Mouse (Mus musculus): ENCODE results near the gene Gm20458. TPM values are rescaled to one million over a fixed set of nuclear protein-coding genes. Genes with fewer than 3 reads are reported as not detected.

Gene Gm20458
- total RNA-seq, 2 experiments from 2014 or later: 3.8 to 6.5 TPM

- peak; percentile 58 for DNase-seq (ENCODE audit: low spot score)
These were observed 70.4 kb downstream of the Gm20458 start for GRCm38 (mm10) chr2:164531169-164531568.

DNA sequence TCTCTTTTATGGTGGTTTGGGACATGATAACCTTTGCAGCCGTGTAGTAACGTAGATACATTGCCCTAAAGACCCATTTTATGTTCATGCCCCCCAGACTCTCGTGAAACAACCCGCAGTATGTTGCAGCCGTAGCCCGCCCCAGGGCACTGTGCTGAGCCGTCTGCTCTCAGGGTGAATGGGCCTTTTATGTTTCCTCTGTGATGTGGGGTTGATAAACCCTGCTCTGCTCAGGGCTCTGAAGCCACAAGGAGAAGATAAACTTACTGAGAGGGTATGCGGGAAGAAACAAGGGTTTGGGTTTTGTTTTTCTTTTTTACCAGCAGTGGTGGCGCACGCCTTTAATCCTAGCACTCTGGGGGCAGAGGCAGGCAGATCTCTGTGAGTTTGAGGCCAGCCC lies 73.5 kb downstream of the Gm20458 start:
- DNase-seq (ENCODE audit: low spot score): no peak

DNA sequence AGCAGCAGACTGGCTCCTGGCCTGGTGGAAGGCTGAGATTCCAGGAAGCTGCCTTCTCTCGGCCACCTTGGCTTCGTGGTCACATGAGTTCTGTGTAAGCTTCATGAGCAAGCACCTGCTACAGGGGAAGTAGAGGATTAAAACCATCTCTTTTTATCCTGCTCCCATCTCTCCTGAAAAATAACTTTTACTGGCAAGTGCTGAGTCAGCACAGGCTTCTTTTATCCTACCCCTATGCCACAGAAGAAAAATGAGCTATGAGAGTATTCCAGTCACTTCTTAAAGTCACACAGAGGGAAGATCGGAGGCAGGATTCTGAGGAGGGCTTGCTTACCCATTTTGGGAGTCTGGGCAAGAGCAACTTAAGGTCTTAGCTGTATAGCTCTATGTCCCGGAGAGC lies 76.2 kb downstream of the Gm20458 start:
- DNase-seq (ENCODE audit: low spot score): no peak

Other genes starting within 250 kb of the Gm20458 start
- gene Wfdc15b, start 239.3 kb upstream of the Gm20458 start, total RNA-seq (2021): not detected
- gene Svs2, start 222.5 kb upstream of the Gm20458 start, total RNA-seq (2021): not detected
- gene Svs3b, start 204.3 kb upstream of the Gm20458 start, total RNA-seq (2021): not detected
- not detected for gene Svs4, start 182.5 kb upstream of the Gm20458 start, total RNA-seq (2021)
- not detected for gene Svs3a, start 171.7 kb upstream of the Gm20458 start, total RNA-seq (2021)
- gene Svs6, start 144.2 kb upstream of the Gm20458 start, total RNA-seq (2021): not detected
- not detected for gene Svs5, start 128.2 kb upstream of the Gm20458 start, total RNA-seq (2021)
- under 1 TPM in 1 of 2 experiments, not detected in 1; 0.73 TPM for gene Slpi, start 71.9 kb upstream of the Gm20458 start, total RNA-seq (2021)
- gene Rbpjl, start 57.8 kb upstream of the Gm20458 start, total RNA-seq (2021): not detected
- gene Matn4, start 55.8 kb upstream of the Gm20458 start, total RNA-seq (2021): under 1 TPM; 0.59 to 0.78 TPM
- gene Sdc4, start 17.1 kb upstream of the Gm20458 start, total RNA-seq (2021): 10 to 100 TPM; 62.6 to 77.3 TPM
- 10 to 100 TPM; 26.0 to 26.2 TPM for gene Sys1, start 4.0 kb upstream of the Gm20458 start, total RNA-seq (2021)
- not detected for gene Trp53tg5, start 12.8 kb downstream of the Gm20458 start, total RNA-seq (2021)
- 10 to 100 TPM; 22.8 to 24.5 TPM for gene Dbndd2, start 25.1 kb downstream of the Gm20458 start, total RNA-seq (2021)
- gene Pigt, start 36.6 kb downstream of the Gm20458 start, total RNA-seq (2021): 10 to 100 TPM; 31.4 to 32.6 TPM
- gene Wfdc2, start 101.4 kb downstream of the Gm20458 start, total RNA-seq (2021): not detected
- not detected for gene Spint3, start 112.5 kb downstream of the Gm20458 start, total RNA-seq (2021)
- gene Wfdc6a, start 124.5 kb downstream of the Gm20458 start, total RNA-seq (2021): not detected
- not detected for gene Eppin, start 132.6 kb downstream of the Gm20458 start, total RNA-seq (2021)
- not detected for gene Wfdc6b, start 152.6 kb downstream of the Gm20458 start, total RNA-seq (2021)
- gene Wfdc8, start 152.7 kb downstream of the Gm20458 start, total RNA-seq (2021): not detected
- not detected for gene Wfdc16, start 177.8 kb downstream of the Gm20458 start, total RNA-seq (2021)
- not detected for gene Wfdc10, start 195.1 kb downstream of the Gm20458 start, total RNA-seq (2021)
- not detected for gene Wfdc9, start 195.6 kb downstream of the Gm20458 start, total RNA-seq (2021)
- not detected for gene Wfdc11, start 213.1 kb downstream of the Gm20458 start, total RNA-seq (2021)
- not detected for gene Wfdc13, start 224.1 kb downstream of the Gm20458 start, total RNA-seq (2021)
- gene Spint4, start 237.5 kb downstream of the Gm20458 start, total RNA-seq (2021): not detected